Mouse (Mus musculus): Measurements from ENCODE around the gene Epb41l2. TPM values are rescaled to one million over a fixed set of nuclear protein-coding genes. Genes with fewer than 3 reads are reported as not detected.

Gene Epb41l2
- polyA plus RNA-seq, 1 experiment, result 47.5 TPM

GRCm38 (mm10) chr10:25392786-25393185 is 33.2 kb downstream of the Epb41l2 start:
- Histone ChIP-seq H3K36me3 (ENCODE audit: control insufficient read depth, insufficient read depth, low read length) (no peaks in the 10 kb centered on the region), H3K27me3 (ENCODE audit: control insufficient read depth, insufficient read depth, low read length) (no peaks in the 10 kb centered on the region), H3K4me3 (ENCODE audit: control insufficient read depth, insufficient read depth, low read length) (no peak overlapping the region), H3K27ac (ENCODE audit: control insufficient read depth, insufficient read depth, low read length) (no peak overlapping the region), H3K4me1 (replicated peaks; ENCODE audit: control insufficient read depth, insufficient read depth, low read length) (peaks cover 3% of the 10 kb centered on the region)
- TF ChIP-seq POLR2A (IDR thresholded peaks at IDR 0.05; ENCODE audit: control insufficient read depth, extremely low read depth, insufficient read depth, low read length, poor library complexity), result no peak
- TF ChIP-seq CTCF (IDR thresholded peaks at IDR 0.05; ENCODE audit: borderline replicate concordance, control insufficient read depth, extremely low read depth, insufficient read depth, low read length, poor library complexity), result no peak
- WGBS, result 95% methylated on average over 7 of the region's 7 CpGs
- DNase-seq, result no peak

GRCm38 (mm10) chr10:25393721-25394120 is 34.1 kb downstream of the Epb41l2 start:
- TF ChIP-seq CTCF (IDR thresholded peaks at IDR 0.05; ENCODE audit: borderline replicate concordance, control insufficient read depth, extremely low read depth, insufficient read depth, low read length, poor library complexity) (no peak), POLR2A (IDR thresholded peaks at IDR 0.05; ENCODE audit: control insufficient read depth, extremely low read depth, insufficient read depth, low read length, poor library complexity) (no peak)
- Histone ChIP-seq H3K27me3 (ENCODE audit: control insufficient read depth, insufficient read depth, low read length) (no peaks in the 10 kb centered on the region), H3K4me1 (replicated peaks; ENCODE audit: control insufficient read depth, insufficient read depth, low read length) (no peaks in the 10 kb centered on the region), H3K36me3 (ENCODE audit: control insufficient read depth, insufficient read depth, low read length) (no peaks in the 10 kb centered on the region), H3K4me3 (ENCODE audit: control insufficient read depth, insufficient read depth, low read length) (no peak overlapping the region), H3K27ac (ENCODE audit: control insufficient read depth, insufficient read depth, low read length) (no peak overlapping the region)
- DNase-seq, result no peak
- whole genome bisulfite sequencing, result 97% methylated on average over 1 of the region's 1 CpGs

GRCm38 (mm10) chr10:25395236-25395886 is 35.8 kb downstream of the Epb41l2 start:
- H3K4me3 ChIP-seq (ENCODE audit: control insufficient read depth, insufficient read depth, low read length), result no peak overlapping the region
- TF ChIP-seq CTCF (IDR thresholded peaks at IDR 0.05; ENCODE audit: borderline replicate concordance, control insufficient read depth, extremely low read depth, insufficient read depth, low read length, poor library complexity) (no peak), POLR2A (IDR thresholded peaks at IDR 0.05; ENCODE audit: control insufficient read depth, extremely low read depth, insufficient read depth, low read length, poor library complexity) (no peak)
- no peaks in the 10 kb centered on the region for H3K4me1 ChIP-seq (replicated peaks; ENCODE audit: control insufficient read depth, insufficient read depth, low read length)
- no peak overlapping the region for H3K27ac ChIP-seq (ENCODE audit: control insufficient read depth, insufficient read depth, low read length)
- 95% methylated on average over 5 of the region's 5 CpGs for WGBS
- DNase-seq, result no peak
- H3K27me3 ChIP-seq (ENCODE audit: control insufficient read depth, insufficient read depth, low read length), result no peaks in the 10 kb centered on the region
- no peaks in the 10 kb centered on the region for H3K36me3 ChIP-seq (ENCODE audit: control insufficient read depth, insufficient read depth, low read length)

- no peak for DNase-seq
- WGBS, result 96% methylated on average over 3 of the region's 3 CpGs
- no peaks in the 10 kb centered on the region for H3K36me3 ChIP-seq (ENCODE audit: control insufficient read depth, insufficient read depth, low read length)
- no peaks in the 10 kb centered on the region for H3K4me1 ChIP-seq (replicated peaks; ENCODE audit: control insufficient read depth, insufficient read depth, low read length)
- TF ChIP-seq POLR2A (IDR thresholded peaks at IDR 0.05; ENCODE audit: control insufficient read depth, extremely low read depth, insufficient read depth, low read length, poor library complexity) (no peak), CTCF (IDR thresholded peaks at IDR 0.05; ENCODE audit: borderline replicate concordance, control insufficient read depth, extremely low read depth, insufficient read depth, low read length, poor library complexity) (no peak)
- no peaks in the 10 kb centered on the region for H3K27me3 ChIP-seq (ENCODE audit: control insufficient read depth, insufficient read depth, low read length)
- H3K27ac ChIP-seq (ENCODE audit: control insufficient read depth, insufficient read depth, low read length), result no peak overlapping the region
- no peak overlapping the region for H3K4me3 ChIP-seq (ENCODE audit: control insufficient read depth, insufficient read depth, low read length)
Measured at GRCm38 (mm10) chr10:25396859-25397258, 37.3 kb downstream of the Epb41l2 start.

GRCm38 (mm10) chr10:25397767-25398690 is 38.4 kb downstream of the Epb41l2 start:
- Histone ChIP-seq H3K4me1 (replicated peaks; ENCODE audit: control insufficient read depth, insufficient read depth, low read length) (no peaks in the 10 kb centered on the region), H3K27ac (ENCODE audit: control insufficient read depth, insufficient read depth, low read length) (no peak overlapping the region), H3K27me3 (ENCODE audit: control insufficient read depth, insufficient read depth, low read length) (no peaks in the 10 kb centered on the region), H3K4me3 (ENCODE audit: control insufficient read depth, insufficient read depth, low read length) (no peak overlapping the region), H3K36me3 (ENCODE audit: control insufficient read depth, insufficient read depth, low read length) (no peaks in the 10 kb centered on the region)
- 93% methylated on average over 14 of the region's 14 CpGs for WGBS
- TF ChIP-seq POLR2A (IDR thresholded peaks at IDR 0.05; ENCODE audit: control insufficient read depth, extremely low read depth, insufficient read depth, low read length, poor library complexity) (no peak), CTCF (IDR thresholded peaks at IDR 0.05; ENCODE audit: borderline replicate concordance, control insufficient read depth, extremely low read depth, insufficient read depth, low read length, poor library complexity) (no peak)
- no peak for DNase-seq

- no peaks in the 10 kb centered on the region for H3K36me3 ChIP-seq (ENCODE audit: control insufficient read depth, insufficient read depth, low read length)
- no peaks in the 10 kb centered on the region for H3K27me3 ChIP-seq (ENCODE audit: control insufficient read depth, insufficient read depth, low read length)
- H3K4me1 ChIP-seq (replicated peaks; ENCODE audit: control insufficient read depth, insufficient read depth, low read length), result peaks cover 5% of the 10 kb centered on the region
- H3K4me3 ChIP-seq (ENCODE audit: control insufficient read depth, insufficient read depth, low read length), result no peak overlapping the region
- TF ChIP-seq CTCF (IDR thresholded peaks at IDR 0.05; ENCODE audit: borderline replicate concordance, control insufficient read depth, extremely low read depth, insufficient read depth, low read length, poor library complexity) (no peak), POLR2A (IDR thresholded peaks at IDR 0.05; ENCODE audit: control insufficient read depth, extremely low read depth, insufficient read depth, low read length, poor library complexity) (no peak)
- no peak overlapping the region for H3K27ac ChIP-seq (ENCODE audit: control insufficient read depth, insufficient read depth, low read length)
- 97% methylated on average over 4 of the region's 4 CpGs for WGBS
- no peak for DNase-seq
Measured at GRCm38 (mm10) chr10:25399016-25399415, 39.4 kb downstream of the Epb41l2 start.
